Mouse (Mus musculus) forebrain, postnatal 0 days (tissue): ENCODE measurements around the gene Actr5. TPM values are rescaled to one million over a fixed set of nuclear protein-coding genes. Genes with fewer than 3 reads are reported as not detected.

ENCODE experiments used
- ATAC-seq: fragments of 200-750 bp; cut with Nextera tagmentation; 2 replicates; pipeline ENCODE4 v1.8.0; 2017; ENCODE audit warnings: mild to moderate bottlenecking, moderate library complexity
- DNase-seq: peaks from one replicate; pipeline ENCODE4 v3.0.0-alpha.2; 2015
- H3K27ac ChIP-seq: fragments of 300-500 bp; sonication (generic); 2 replicates; pipeline ENCODE4 v1.5.1; 2014; ENCODE audit warnings: low read depth, mild to moderate bottlenecking, antibody characterized with exemption, low read length, moderate library complexity, mixed read lengths
- H3K27me3 ChIP-seq: fragments of 300-500 bp; sonication (generic); 2 replicates; pipeline ENCODE4 v1.6.1; 2014; ENCODE audit warnings: mild to moderate bottlenecking, low read length, mixed read lengths; ENCODE audit not compliant: insufficient read depth
- H3K36me3 ChIP-seq: fragments of 300-500 bp; sonication (generic); 2 replicates; pipeline ENCODE4 v1.6.1; 2014; ENCODE audit warnings: mild to moderate bottlenecking, moderate library complexity; ENCODE audit not compliant: insufficient read depth
- H3K4me1 ChIP-seq: fragments of 300-500 bp; sonication (generic); 2 replicates; pipeline ENCODE4 v1.6.1; 2014; ENCODE audit warnings: antibody characterized with exemption; ENCODE audit not compliant: insufficient read depth
- H3K4me2 ChIP-seq: fragments of 300-500 bp; sonication (generic); 2 replicates; pipeline ENCODE4 v1.6.1; 2014; ENCODE audit warnings: low read depth, mild to moderate bottlenecking, moderate library complexity
- H3K4me3 ChIP-seq: fragments of 300-500 bp; sonication (generic); 2 replicates; pipeline ENCODE4 v1.5.1; 2014; ENCODE audit warnings: low read depth, low read length, mixed read lengths
- H3K9ac ChIP-seq: fragments of 300-500 bp; sonication (generic); 2 replicates; pipeline ENCODE4 v1.6.1; 2014; ENCODE audit warnings: mild to moderate bottlenecking
- H3K9me3 ChIP-seq: fragments of 300-500 bp; sonication (generic); 2 replicates; pipeline ENCODE4 v1.6.1; 2016; ENCODE audit warnings: low read length
- CTCF ChIP-seq: sonication (generic); IDR thresholded peaks from 2 replicates; pipeline ENCODE4 v1.5.1; 2016; ENCODE audit warnings: antibody characterized with exemption, control low read depth, low read depth
- WGBS: fragments of 180-500 bp; shearing (Covaris S2); extraction: QIAGEN DNeasy Blood & Tissue Kit; methylation state at CpG from one replicate; pipeline ENCODE4 v1.1.7; 2014; 5-methylcytosine and 5-hydroxymethylcytosine counted together
- polyA plus RNA-seq: library from polyadenylated mRNA; unstranded; fragments of >200 nt; fragmentation: Nextera tagmentation; extraction: Ambion mirVana; gene quantifications from 2 replicates; pipeline ENCODE4 v1.2.1, GENCODE M21; 2015
- total RNA-seq: library from RNA; depleted of rRNA; stranded (reverse); fragments of >200 nt; gene quantifications from 2 replicates; pipeline ENCODE4 v1.2.3, GENCODE M21; 2014; rRNA removed

The Actr5 gene
- total RNA-seq (16.5 and 30.8 TPM in 2 replicates), polyA plus RNA-seq (8.0 and 8.2 TPM in 2 replicates)

DNA sequence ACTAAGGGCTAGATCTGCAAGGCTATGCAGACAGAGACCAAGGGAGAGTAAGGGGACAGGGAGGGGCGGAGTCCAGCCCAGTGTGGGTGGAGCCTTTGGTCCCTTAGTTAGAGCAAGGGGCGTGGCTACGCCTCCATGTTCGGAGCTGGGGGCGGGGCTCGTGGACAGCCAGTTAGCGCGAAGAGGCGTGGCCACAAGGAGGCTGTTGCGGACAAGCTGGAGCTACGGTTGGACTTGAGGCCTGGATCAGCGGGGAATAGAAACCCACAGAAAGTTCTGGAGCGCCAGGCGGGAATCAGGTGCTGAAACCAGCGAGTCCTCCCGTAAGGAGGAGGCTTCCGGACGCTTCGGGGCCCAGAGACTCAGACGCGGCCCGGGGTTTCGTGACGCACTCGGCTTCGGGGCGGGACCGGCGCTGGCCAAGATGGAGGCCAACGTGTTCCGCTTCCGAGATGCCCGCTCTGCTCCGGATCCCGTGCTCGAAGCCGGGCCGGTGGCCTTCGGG lies at the start of gene Actr5:
Actr5 (plus strand) TSS at position 171 of the 505 bp plus-strand sequence.
- H3K9me3 ChIP-seq, result no peaks in the 10 kb centered on the region
- H3K4me3 ChIP-seq, result peak within 1 kb of the TSS; percentile 77
- ATAC-seq, result peak; percentile 93
- H3K9ac ChIP-seq, result peak within 1 kb of the TSS; percentile 87
- WGBS, result 5% methylated on average over 39 of the region's 39 CpGs
- peak; percentile 96 for DNase-seq
- peaks cover 11% of the 10 kb centered on the region; the same call in 1 of the 2 replicates for H3K4me1 ChIP-seq
- peak within 1 kb of the TSS; percentile 80 for H3K4me2 ChIP-seq
- TF ChIP-seq CTCF, result peak; percentile 27; the same call in 1 of the 2 replicates
- peaks cover 13% of the 10 kb centered on the region; the same call in 1 of the 2 replicates for H3K36me3 ChIP-seq
- H3K27me3 ChIP-seq, result no peaks in the 10 kb centered on the region
- H3K27ac ChIP-seq, result peak within 1 kb of the TSS; percentile 74

DNA sequence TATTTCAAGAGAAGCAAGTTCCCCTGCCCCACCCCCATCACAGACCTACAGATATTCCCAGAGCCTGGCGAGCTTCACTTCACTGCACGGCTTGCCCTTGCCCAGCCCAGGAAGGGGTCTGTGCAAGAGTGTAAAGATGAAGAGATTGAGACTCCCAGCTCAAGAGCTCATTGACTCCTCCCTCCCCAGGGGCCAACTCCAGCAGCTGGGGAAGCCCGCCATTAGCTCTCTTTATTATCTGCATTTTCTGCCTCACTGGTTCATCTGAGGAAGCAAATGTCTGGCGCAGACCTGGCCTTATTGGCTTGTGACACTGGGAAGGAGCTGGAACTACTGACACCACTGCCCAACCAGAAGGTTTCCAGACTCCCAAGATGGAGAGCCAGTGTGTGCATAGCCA lies 44.7 kb upstream of the Actr5 start:
- H3K9me3 ChIP-seq, result no peaks in the 10 kb centered on the region
- no peak overlapping the region for H3K9ac ChIP-seq
- H3K36me3 ChIP-seq, result no peaks in the 10 kb centered on the region
- no peak overlapping the region for H3K4me2 ChIP-seq
- no peaks in the 10 kb centered on the region for H3K27me3 ChIP-seq
- ATAC-seq (no peak), DNase-seq (no peak)
- no peak for TF ChIP-seq CTCF
- H3K4me1 ChIP-seq, result no peaks in the 10 kb centered on the region
- no peak overlapping the region for H3K27ac ChIP-seq
- H3K4me3 ChIP-seq, result no peak overlapping the region
- 32% methylated on average over 4 of the region's 4 CpGs for WGBS

GRCm38 (mm10) chr2:158584621-158585358 lies 39.9 kb upstream of the Actr5 start:
- Histone ChIP-seq H3K9me3 (no peaks in the 10 kb centered on the region), H3K27ac (peak overlapping the region; percentile 62), H3K4me2 (no peak overlapping the region), H3K4me3 (no peak overlapping the region), H3K27me3 (no peaks in the 10 kb centered on the region), H3K4me1 (peaks cover 5% of the 10 kb centered on the region; the same call in 1 of the 2 replicates), H3K36me3 (no peaks in the 10 kb centered on the region), H3K9ac (no peak overlapping the region)
- WGBS, result 18% methylated on average over 12 of the region's 12 CpGs
- no peak for ATAC-seq
- TF ChIP-seq CTCF, result no peak
- DNase-seq, result no peak

DNA sequence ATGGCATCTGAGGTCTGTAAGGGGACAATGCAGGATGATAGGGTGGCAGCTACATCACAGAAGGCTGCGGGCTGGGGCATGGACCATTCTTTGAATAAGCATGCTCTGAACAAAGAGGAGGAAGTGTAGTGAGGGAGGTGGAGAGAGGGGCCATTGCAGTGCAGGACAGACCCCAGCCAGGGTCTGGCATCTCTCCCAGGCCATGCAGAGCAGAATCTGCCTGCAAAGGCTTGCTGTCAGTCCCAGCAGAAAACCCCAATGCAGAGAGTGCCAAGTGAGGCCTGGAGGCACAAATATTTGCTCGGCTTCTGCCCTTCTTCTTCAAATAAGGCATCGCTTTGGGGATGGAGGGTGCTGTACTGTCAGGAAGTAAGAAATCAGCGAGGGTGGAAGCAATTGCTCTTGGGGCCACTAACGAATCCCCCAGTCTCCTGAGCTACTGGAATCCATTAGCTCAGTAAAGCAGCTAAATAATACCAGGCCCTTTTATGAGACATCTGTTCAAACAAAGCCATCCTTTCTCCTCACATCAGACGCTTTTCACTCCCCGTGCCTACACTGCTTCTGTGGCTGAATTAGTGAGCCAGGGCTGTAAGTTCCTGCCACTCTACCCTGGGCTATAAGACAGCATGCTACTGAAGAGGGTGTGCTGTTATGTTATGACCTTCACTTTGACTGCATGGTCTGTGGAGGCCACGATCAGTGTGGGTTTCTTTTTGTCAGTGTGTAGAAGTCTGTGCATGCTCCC lies 36.0 kb upstream of the Actr5 start:
- Histone ChIP-seq H3K4me1 (peaks cover 5% of the 10 kb centered on the region; the same call in 1 of the 2 replicates), H3K27me3 (no peaks in the 10 kb centered on the region), H3K4me3 (no peak overlapping the region), H3K9me3 (no peaks in the 10 kb centered on the region), H3K36me3 (no peaks in the 10 kb centered on the region), H3K27ac (peak overlapping the region; percentile 77), H3K4me2 (no peak overlapping the region), H3K9ac (0 out of 2 replicates have a peak overlapping the region, but pooled peaks have one; percentile 28)
- ATAC-seq (peak; percentile 78), DNase-seq (peak; percentile 43)
- WGBS, result 9% methylated on average over 8 of the region's 8 CpGs
- no peak for TF ChIP-seq CTCF

DNA sequence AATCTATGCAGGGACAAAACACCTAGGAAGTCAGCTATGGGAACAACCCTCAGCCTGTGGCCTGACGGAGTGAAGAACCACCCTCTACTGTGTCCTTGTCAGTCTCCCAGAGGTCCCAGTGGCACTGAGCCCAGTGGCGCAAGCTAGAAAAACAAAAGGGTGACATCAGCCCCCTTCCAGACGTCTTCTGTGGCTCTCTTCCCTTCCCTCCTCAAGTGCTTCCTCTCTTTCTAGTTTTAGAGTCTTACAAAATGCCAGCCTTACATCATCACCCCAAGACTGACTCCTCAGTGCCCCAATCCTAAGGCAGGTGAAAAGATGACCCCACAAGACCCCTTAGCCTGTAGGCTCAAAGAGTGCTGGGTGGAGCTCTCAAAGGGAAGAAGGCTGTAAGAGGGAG lies 34.2 kb upstream of the Actr5 start:
- ATAC-seq, result no peak
- no peak for TF ChIP-seq CTCF
- DNase-seq, result no peak
- H3K4me3 ChIP-seq, result no peak overlapping the region
- peaks cover 10% of the 10 kb centered on the region; the same call in 1 of the 2 replicates for H3K4me1 ChIP-seq
- no peaks in the 10 kb centered on the region for H3K27me3 ChIP-seq
- H3K4me2 ChIP-seq, result no peak overlapping the region
- no peak overlapping the region for H3K9ac ChIP-seq
- 37% methylated on average over 3 of the region's 3 CpGs for WGBS
- no peaks in the 10 kb centered on the region for H3K9me3 ChIP-seq
- H3K27ac ChIP-seq, result no peak overlapping the region
- no peaks in the 10 kb centered on the region for H3K36me3 ChIP-seq

- TF ChIP-seq CTCF, result no peak
- peaks cover 10% of the 10 kb centered on the region; the same call in 1 of the 2 replicates for H3K4me1 ChIP-seq
- no peak overlapping the region for H3K9ac ChIP-seq
- no peak overlapping the region for H3K4me2 ChIP-seq
- ATAC-seq (peak; percentile 53), DNase-seq (no peak)
- 47% methylated on average over 5 of the region's 5 CpGs for WGBS
- no peak overlapping the region for H3K4me3 ChIP-seq
- no peak overlapping the region for H3K27ac ChIP-seq
- no peaks in the 10 kb centered on the region for H3K36me3 ChIP-seq
- H3K9me3 ChIP-seq, result no peaks in the 10 kb centered on the region
- no peaks in the 10 kb centered on the region for H3K27me3 ChIP-seq
These were observed 33.4 kb upstream of the Actr5 start for GRCm38 (mm10) chr2:158591286-158591685.
